Comparison of ENCODE assay signal across 12 mouse cellular contexts in genomic region chr4:120890754-120891440, GRCm38 (mm10). TPM values are rescaled to one million over a fixed set of nuclear protein-coding genes. Genes with fewer than 3 reads are reported as not detected.
DNase-seq lines count a peak whose midpoint lies in the region; ATAC-seq and TF ChIP-seq lines count a peak whose summit lies in the region.
"Had no signal": no experiment of that assay in that cellular context is flagged by ENCODE, and none has a peak within 500 bp of the region (broad histone marks: within the 10 kb centered on the region; RNA-seq: fewer than 3 reads in every experiment).

No protein-coding gene starts in this region.

- H3K4me1 ChIP-seq in intestine, embryonic 15.5 days (replicated peaks), result 0 out of 2 replicates have a peak, but pooled peaks cover 2% of the 10 kb centered on the region
- no peaks in the 10 kb centered on the region for H3K4me1 ChIP-seq in intestine, postnatal 0 days (replicated peaks; ENCODE audit: control insufficient read depth, insufficient read depth, low read length)
- H3K4me1 ChIP-seq in hindbrain, embryonic 11.5 days (replicated peaks; ENCODE audit: control insufficient read depth, insufficient read depth, low read length), result peaks cover under 1% of the 10 kb centered on the region; the same call in 1 of the 2 replicates
- peaks cover 15% of the 10 kb centered on the region for H3K4me1 ChIP-seq in midbrain, embryonic 13.5 days (replicated peaks)
- H3K4me1 ChIP-seq: stomach, embryonic 15.5 days had no signal

- no peak overlapping the region for H3K4me3 ChIP-seq in intestine, embryonic 15.5 days (replicated peaks)
- no peak overlapping the region for H3K4me3 ChIP-seq in intestine, postnatal 0 days (ENCODE audit: low read depth, low read length)
- H3K4me3 ChIP-seq in hindbrain, embryonic 11.5 days (ENCODE audit: low read depth, low read length), result no peak overlapping the region
- H3K4me3 ChIP-seq in midbrain, embryonic 13.5 days (replicated peaks), result no peak overlapping the region
- H3K4me3 ChIP-seq: erythroblast, embryonic 14.5 days; myocyte; stomach, embryonic 15.5 days had no signal

- no peaks in the 10 kb centered on the region for H3K36me3 ChIP-seq in intestine, embryonic 15.5 days
- no peaks in the 10 kb centered on the region for H3K36me3 ChIP-seq in intestine, postnatal 0 days (ENCODE audit: control insufficient read depth, insufficient read depth)
- H3K36me3 ChIP-seq in hindbrain, embryonic 11.5 days (ENCODE audit: control insufficient read depth, insufficient read depth, low read length), result no peaks in the 10 kb centered on the region
- no peaks in the 10 kb centered on the region for H3K36me3 ChIP-seq in midbrain, embryonic 13.5 days
- H3K36me3 ChIP-seq: stomach, embryonic 15.5 days had no signal

- ATAC-seq in intestine, embryonic 15.5 days, result no peak
- no peak for ATAC-seq in intestine, postnatal 0 days
- peak; percentile 75 for ATAC-seq in hindbrain, embryonic 11.5 days (ENCODE audit: low FRiP score)
- ATAC-seq in midbrain, embryonic 13.5 days, result peak; percentile 59

- H3K4me2 ChIP-seq in intestine, embryonic 15.5 days (replicated peaks), result no peak overlapping the region
- no peak overlapping the region for H3K4me2 ChIP-seq in intestine, postnatal 0 days (replicated peaks; ENCODE audit: low read depth)
- H3K4me2 ChIP-seq in hindbrain, embryonic 11.5 days (replicated peaks; ENCODE audit: low read depth, low read length), result no peak overlapping the region
- H3K4me2 ChIP-seq in midbrain, embryonic 13.5 days (replicated peaks), result no peak overlapping the region
- H3K4me2 ChIP-seq: stomach, embryonic 15.5 days had no signal

- H3K9me3 ChIP-seq in intestine, embryonic 15.5 days, result no peaks in the 10 kb centered on the region
- H3K9me3 ChIP-seq in intestine, postnatal 0 days (ENCODE audit: control insufficient read depth), result no peaks in the 10 kb centered on the region
- H3K9me3 ChIP-seq in hindbrain, embryonic 11.5 days (ENCODE audit: control insufficient read depth, low read length), result no peaks in the 10 kb centered on the region
- no peaks in the 10 kb centered on the region for H3K9me3 ChIP-seq in midbrain, embryonic 13.5 days
- H3K9me3 ChIP-seq: stomach, embryonic 15.5 days had no signal

- TF ChIP-seq CTCF in intestine, postnatal 0 days (IDR thresholded peaks at IDR 0.05; ENCODE audit: low read depth), result no peak

- peak; percentile 89 for DNase-seq in cerebellum, adult 8-10 months
- DNase-seq in hindbrain, embryonic 11.5 days (ENCODE audit: low spot score), result peak; percentile 53
- DNase-seq in urinary bladder, postnatal 25 days (ENCODE audit: low spot score), result no peak
- no peak for DNase-seq in kidney, adult 11 months
- no peak for DNase-seq in layer of hippocampus, adult 9-10 months (ENCODE audit: low spot score)
- DNase-seq: gastrocnemius, postnatal 14 days had no signal

- H3K27me3 ChIP-seq in intestine, embryonic 15.5 days (replicated peaks), result no peaks in the 10 kb centered on the region
- no peaks in the 10 kb centered on the region for H3K27me3 ChIP-seq in intestine, postnatal 0 days (replicated peaks; ENCODE audit: control insufficient read depth, insufficient read depth, low read length)
- no peaks in the 10 kb centered on the region for H3K27me3 ChIP-seq in hindbrain, embryonic 11.5 days (ENCODE audit: control insufficient read depth, insufficient read depth, low read length)
- peaks cover 25% of the 10 kb centered on the region for H3K27me3 ChIP-seq in midbrain, embryonic 13.5 days
- H3K27me3 ChIP-seq: stomach, embryonic 15.5 days had no signal

- 0 out of 2 replicates have a peak overlapping the region, but pooled peaks have one; percentile 13 for H3K27ac ChIP-seq in intestine, embryonic 15.5 days
- H3K27ac ChIP-seq in intestine, postnatal 0 days (ENCODE audit: low read depth, low read length), result no peak overlapping the region
- peak overlapping the region; percentile 47; the same call in 1 of the 2 replicates for H3K27ac ChIP-seq in hindbrain, embryonic 11.5 days (ENCODE audit: low read depth, low read length)
- H3K27ac ChIP-seq in midbrain, embryonic 13.5 days, result peak overlapping the region; percentile 20; the same call in 1 of the 2 replicates
- H3K27ac ChIP-seq: stomach, embryonic 15.5 days had no signal

- no peak overlapping the region for H3K9ac ChIP-seq in intestine, embryonic 15.5 days
- no peak overlapping the region for H3K9ac ChIP-seq in intestine, postnatal 0 days (ENCODE audit: low read depth, low read length)
- H3K9ac ChIP-seq in hindbrain, embryonic 11.5 days (ENCODE audit: low read depth, low read length), result no peak overlapping the region
- no peak overlapping the region for H3K9ac ChIP-seq in midbrain, embryonic 13.5 days (replicated peaks)
- H3K9ac ChIP-seq: stomach, embryonic 15.5 days had no signal

- 64% methylated on average over 11 of the region's 11 CpGs for WGBS in intestine, embryonic 15.5 days
- WGBS in intestine, postnatal 0 days, result 69% methylated on average over 11 of the region's 11 CpGs
- 54% methylated on average over 11 of the region's 11 CpGs for WGBS in hindbrain, embryonic 11.5 days
- WGBS in midbrain, embryonic 13.5 days, result 42% methylated on average over 11 of the region's 11 CpGs

RNA-seq across cellular contexts. Expression of gene Exo5, which starts 33.9 kb away (rescaled TPM):
- 23.8 and 25.3 TPM in 2 replicates for polyA plus RNA-seq in intestine, embryonic 15.5 days (2015; fragmentation: Nextera tagmentation; extraction: Ambion mirVana)
- polyA plus RNA-seq in intestine, postnatal 0 days (2015; fragmentation: Nextera tagmentation; extraction: Ambion mirVana), result 12.3 and 12.6 TPM in 2 replicates
- polyA plus RNA-seq in hindbrain, embryonic 11.5 days (2014; fragmentation: Nextera tagmentation; extraction: Ambion mirVana), result 32.0 and 37.1 TPM in 2 replicates
- 39.2 and 44.5 TPM in 2 replicates for polyA plus RNA-seq in midbrain, embryonic 13.5 days (2015; fragmentation: Nextera tagmentation; extraction: Ambion mirVana)

RNA-seq across cellular contexts. Expression of gene Rims3, which starts 36.3 kb away (rescaled TPM):
- polyA plus RNA-seq in intestine, embryonic 15.5 days (2015; fragmentation: Nextera tagmentation; extraction: Ambion mirVana), result 1.3 and 1.4 TPM in 2 replicates
- polyA plus RNA-seq in intestine, postnatal 0 days (2015; fragmentation: Nextera tagmentation; extraction: Ambion mirVana), result 0.77 and 0.95 TPM in 2 replicates
- polyA plus RNA-seq in hindbrain, embryonic 11.5 days (2014; fragmentation: Nextera tagmentation; extraction: Ambion mirVana), result 3.5 and 3.6 TPM in 2 replicates
- polyA plus RNA-seq in midbrain, embryonic 13.5 days (2015; fragmentation: Nextera tagmentation; extraction: Ambion mirVana), result 9.8 and 11.0 TPM in 2 replicates

RNA-seq across cellular contexts. Expression of gene Nfyc, which starts 59.5 kb away (rescaled TPM):
- 77.8 and 86.2 TPM in 2 replicates for polyA plus RNA-seq in intestine, embryonic 15.5 days (2015; fragmentation: Nextera tagmentation; extraction: Ambion mirVana)
- polyA plus RNA-seq in intestine, postnatal 0 days (2015; fragmentation: Nextera tagmentation; extraction: Ambion mirVana), result 47.7 and 49.8 TPM in 2 replicates
- 123 and 126 TPM in 2 replicates for polyA plus RNA-seq in hindbrain, embryonic 11.5 days (2014; fragmentation: Nextera tagmentation; extraction: Ambion mirVana)
- 87.1 and 88.8 TPM in 2 replicates for polyA plus RNA-seq in midbrain, embryonic 13.5 days (2015; fragmentation: Nextera tagmentation; extraction: Ambion mirVana)

Comparison
In these comparisons a context has a peak if more than half of its experiments do, and no peak if none do; other contexts are left out.
1. ATAC-seq: peak in hindbrain, embryonic 11.5 days (single experiment) and midbrain, embryonic 13.5 days (single experiment); none in intestine, embryonic 15.5 days (single experiment) and intestine, postnatal 0 days (single experiment).
2. DNase-seq: peak in cerebellum, adult 8-10 months (single experiment) and hindbrain, embryonic 11.5 days (single experiment); none in urinary bladder, postnatal 25 days (single experiment), kidney, adult 11 months (single experiment) and layer of hippocampus, adult 9-10 months (single experiment).